ENCODE assay signal across 9 mouse cellular contexts in genomic region chr5:28117882-28118530, GRCm38 (mm10). TPM values are rescaled to one million over a fixed set of nuclear protein-coding genes. Genes with fewer than 3 reads are reported as not detected.
DNase-seq lines count a peak whose midpoint lies in the region; ATAC-seq and TF ChIP-seq lines count a peak whose summit lies in the region.
"Had no signal": no experiment of that assay in that cellular context is flagged by ENCODE, and none has a peak within 500 bp of the region (broad histone marks: within the 10 kb centered on the region; RNA-seq: fewer than 3 reads in every experiment).

No protein-coding gene starts in this region.

- H3K4me2 ChIP-seq in kidney, embryonic 16.5 days (replicated peaks; ENCODE audit: low read depth, low read length), result peak overlapping the region; percentile 53
- peak overlapping the region; percentile 69 for H3K4me2 ChIP-seq in midbrain, embryonic 14.5 days (ENCODE audit: low read length)

- no peaks in the 10 kb centered on the region for H3K36me3 ChIP-seq in ES-Bruce4 (ENCODE audit: control insufficient read depth, insufficient read depth, low read length, poor library complexity, severe bottlenecking)
- H3K36me3 ChIP-seq in kidney, embryonic 16.5 days (ENCODE audit: insufficient read depth, low read length), result no peaks in the 10 kb centered on the region
- H3K36me3 ChIP-seq in midbrain, embryonic 14.5 days (ENCODE audit: control insufficient read depth, insufficient read depth, low read length), result no peaks in the 10 kb centered on the region

- peak overlapping the region; percentile 74 for H3K4me3 ChIP-seq in ES-Bruce4 (ENCODE audit: low read depth, low read length)
- peak overlapping the region; percentile 37 for H3K4me3 ChIP-seq in kidney, embryonic 16.5 days (ENCODE audit: low read length)
- peak overlapping the region; percentile 39 for H3K4me3 ChIP-seq in midbrain, embryonic 14.5 days (replicated peaks; ENCODE audit: low read depth, low read length)
- H3K4me3 ChIP-seq: myocyte had no signal

- TF ChIP-seq EP300 in ES-Bruce4 (IDR thresholded peaks at IDR 0.05; ENCODE audit: insufficient read depth, low read depth, low read length), result peak; percentile 58; the same call in 1 of the 2 replicates

- TF ChIP-seq POLR2A in ES-Bruce4 (IDR thresholded peaks at IDR 0.05; ENCODE audit: insufficient read depth, low read length), result no peak

- peak overlapping the region; percentile 17 for H3K9ac ChIP-seq in ES-Bruce4 (ENCODE audit: low read depth, poor library complexity, severe bottlenecking)
- no peak overlapping the region for H3K9ac ChIP-seq in kidney, embryonic 16.5 days (replicated peaks; ENCODE audit: low read length)
- H3K9ac ChIP-seq in midbrain, embryonic 14.5 days (replicated peaks; ENCODE audit: low read length), result peak overlapping the region; percentile 54

- DNase-seq in cerebellum, adult 11 months, result peak; percentile 60
- peak; percentile 31 for DNase-seq in forelimb bud, embryonic 11.5 days (ENCODE audit: low read depth, low spot score)
- DNase-seq in midbrain, embryonic 14.5 days, result peak; percentile 66
- no peak for DNase-seq in layer of hippocampus, adult 18-20 months (ENCODE audit: low spot score in 2 of 2)
- no peak for DNase-seq in right cerebral cortex, adult 18-20 months
- DNase-seq in right cerebral cortex, postnatal 25 days, result no peak

- no peaks in the 10 kb centered on the region; the same call in 1 of the 2 replicates for H3K27me3 ChIP-seq in ES-Bruce4 (ENCODE audit: control insufficient read depth, insufficient read depth, low read length, poor library complexity, severe bottlenecking)
- peaks cover 62% of the 10 kb centered on the region for H3K27me3 ChIP-seq in kidney, embryonic 16.5 days (ENCODE audit: insufficient read depth, low read length)
- peaks cover 39% of the 10 kb centered on the region for H3K27me3 ChIP-seq in midbrain, embryonic 14.5 days (ENCODE audit: control insufficient read depth, insufficient read depth, low read length)

- H3K9me3 ChIP-seq in ES-Bruce4 (replicated peaks; ENCODE audit: control insufficient read depth, insufficient read depth, low read length, poor library complexity, severe bottlenecking), result no peaks in the 10 kb centered on the region
- no peaks in the 10 kb centered on the region for H3K9me3 ChIP-seq in kidney, embryonic 16.5 days (ENCODE audit: low read length)
- H3K9me3 ChIP-seq in midbrain, embryonic 14.5 days (ENCODE audit: control insufficient read depth, low read length), result no peaks in the 10 kb centered on the region

- no peaks in the 10 kb centered on the region for H3K4me1 ChIP-seq in ES-Bruce4 (ENCODE audit: control insufficient read depth, insufficient read depth, low read length)
- H3K4me1 ChIP-seq in kidney, embryonic 16.5 days (ENCODE audit: insufficient read depth, low read length), result peaks cover 1% of the 10 kb centered on the region; the same call in 1 of the 2 replicates
- H3K4me1 ChIP-seq in midbrain, embryonic 14.5 days (ENCODE audit: control insufficient read depth, insufficient read depth, low read length), result peaks cover 8% of the 10 kb centered on the region; the same call in 1 of the 2 replicates

- 0 out of 2 replicates have a peak, but pooled peaks have one; percentile 29 for ATAC-seq in kidney, embryonic 16.5 days (ENCODE audit: low FRiP score, low TSS enrichment)
- ATAC-seq in midbrain, embryonic 14.5 days (ENCODE audit: low FRiP score, low TSS enrichment), result 0 out of 2 replicates have a peak, but pooled peaks have one; percentile 13

- whole genome bisulfite sequencing in kidney, embryonic 16.5 days, result 1% methylated on average over 30 of the region's 30 CpGs
- 1% methylated on average over 30 of the region's 30 CpGs for WGBS in midbrain, embryonic 14.5 days

- H3K27ac ChIP-seq in ES-Bruce4 (ENCODE audit: insufficient read depth, low read length), result no peak overlapping the region
- H3K27ac ChIP-seq in kidney, embryonic 16.5 days (ENCODE audit: low read length), result no peak overlapping the region
- H3K27ac ChIP-seq in midbrain, embryonic 14.5 days (replicated peaks; ENCODE audit: low read depth, low read length), result peak overlapping the region; percentile 79

- no peak for TF ChIP-seq CTCF in ES-Bruce4 (IDR thresholded peaks at IDR 0.05; ENCODE audit: low read depth, low read length)

RNA-seq across cellular contexts. Expression of gene Insig1, which starts 46.8 kb away (rescaled TPM):
- polyA plus RNA-seq in ES-Bruce4 (2011; ENCODE audit: insufficient read depth, insufficient read length, low read depth, missing spikeins), result 114 and 116 TPM in 2 replicates
- polyA plus RNA-seq in kidney, embryonic 16.5 days (2015; fragmentation: Nextera tagmentation; extraction: Ambion mirVana), result 40.2 and 47.4 TPM in 2 replicates
- polyA plus RNA-seq in midbrain, embryonic 14.5 days (2014; fragmentation: Nextera tagmentation; extraction: Ambion mirVana), result 80.1 and 94.3 TPM in 2 replicates
- 10 to 100 TPM; 62.3 to 62.5 TPM for total RNA-seq in layer of hippocampus, adult 18-20 months (2021)

RNA-seq across cellular contexts. Expression of gene En2, which starts 47.5 kb away (rescaled TPM):
- 1.4 and 1.6 TPM in 2 replicates for polyA plus RNA-seq in ES-Bruce4 (2011; ENCODE audit: insufficient read depth, insufficient read length, low read depth, missing spikeins)
- 0.07 and 0.13 TPM in 2 replicates for polyA plus RNA-seq in kidney, embryonic 16.5 days (2015; fragmentation: Nextera tagmentation; extraction: Ambion mirVana)
- polyA plus RNA-seq in midbrain, embryonic 14.5 days (2014; fragmentation: Nextera tagmentation; extraction: Ambion mirVana), result 3.8 TPM in 2 replicates
- total RNA-seq in layer of hippocampus, adult 18-20 months (2021), result under 1 TPM; 0.33 to 0.54 TPM
- polyA plus RNA-seq: myocyte had no signal

Comparison
In these comparisons a context has a peak if more than half of its experiments do, and no peak if none do; other contexts are left out.
1. DNase-seq: peak in cerebellum, adult 11 months (single experiment), forelimb bud, embryonic 11.5 days (single experiment) and midbrain, embryonic 14.5 days (single experiment); none in layer of hippocampus, adult 18-20 months (0 of 2), right cerebral cortex, adult 18-20 months (single experiment) and right cerebral cortex, postnatal 25 days (single experiment).
2. Peak in every context shown above with its lines, with median percentiles within 50 percentile points of each other: H3K4me3 ChIP-seq.